Mouse (Mus musculus): ENCODE measurements around the gene Gm21954. TPM values are rescaled to one million over a fixed set of nuclear protein-coding genes. Genes with fewer than 3 reads are reported as not detected.
A peak's percentile ranks its signal among the peaks of the same experiment; 100 is the strongest.

Gene Gm21954
- total RNA-seq, 2 experiments from 2014 or later = not detected

- no peak for DNase-seq
- Histone ChIP-seq H3K4me3 (no peak overlapping the region), H3K27ac (no peak overlapping the region)
- intact Hi-C loops (cut with DNase I) = loop anchor here (10.0 kb wide), 1 partner anchor 1713 kb away; no protein-coding TSS in a partner anchor
- TF ChIP-seq CTCF (IDR thresholded peaks at IDR 0.05) = no peak
Observed at GRCm38 (mm10) chr3:55492021-55492420, 20.0 kb upstream of the Gm21954 start.

GRCm38 (mm10) chr3:55489231-55489990, 17.4 kb upstream of the Gm21954 start:
- intact Hi-C loops (cut with DNase I) = no loop called here
- TF ChIP-seq CTCF (IDR thresholded peaks at IDR 0.05) = no peak
- no peak overlapping the region for H3K27ac ChIP-seq
- DNase-seq = no peak
- H3K4me3 ChIP-seq = no peak overlapping the region

GRCm38 (mm10) chr3:55483328-55483727, 11.3 kb upstream of the Gm21954 start:
- intact Hi-C loops (cut with DNase I) = no loop called here
- no peak for DNase-seq

GRCm38 (mm10) chr3:55481140-55481539, 9.1 kb upstream of the Gm21954 start:
- intact Hi-C loops (cut with DNase I) = no loop called here
- no peak for DNase-seq

More at GRCm38 (mm10) chr3:55483328-55483727, 11.3 kb upstream of the Gm21954 start:
- Histone ChIP-seq H3K27ac (no peak overlapping the region), H3K4me3 (no peak overlapping the region)
- TF ChIP-seq CTCF (IDR thresholded peaks at IDR 0.05) = no peak

GRCm38 (mm10) chr3:55479306-55479705, 7.3 kb upstream of the Gm21954 start:
- Histone ChIP-seq H3K27ac (no peak overlapping the region), H3K4me3 (no peak overlapping the region)
- intact Hi-C loops (cut with DNase I) = no loop called here
- DNase-seq = no peak
- TF ChIP-seq CTCF (IDR thresholded peaks at IDR 0.05) = no peak

More at GRCm38 (mm10) chr3:55481140-55481539, 9.1 kb upstream of the Gm21954 start:
- no peak overlapping the region for H3K4me3 ChIP-seq
- no peak for TF ChIP-seq CTCF (IDR thresholded peaks at IDR 0.05)
- no peak overlapping the region for H3K27ac ChIP-seq

GRCm38 (mm10) chr3:55476694-55477093, 4.7 kb upstream of the Gm21954 start:
- H3K27ac ChIP-seq = no peak overlapping the region
- no peak for DNase-seq
- TF ChIP-seq CTCF (IDR thresholded peaks at IDR 0.05) = no peak
- intact Hi-C loops (cut with DNase I) = no loop called here
- no peak overlapping the region for H3K4me3 ChIP-seq

GRCm38 (mm10) chr3:55473146-55473545, 1.1 kb upstream of the Gm21954 start:
- intact Hi-C loops (cut with DNase I) = no loop called here
- no peak for TF ChIP-seq CTCF (IDR thresholded peaks at IDR 0.05)
- DNase-seq = no peak
- Histone ChIP-seq H3K27ac (no peak overlapping the region), H3K4me3 (no peak overlapping the region)

GRCm38 (mm10) chr3:55466348-55466747, 5.7 kb downstream of the Gm21954 start:
- Histone ChIP-seq H3K27ac (no peak overlapping the region), H3K4me3 (peak overlapping the region; percentile 43)
- TF ChIP-seq CTCF (IDR thresholded peaks at IDR 0.05) = 0 out of 2 replicates have a peak, but pooled peaks have one; percentile 4
- DNase-seq = no peak
- intact Hi-C loops (cut with DNase I) = loop anchor here (10.0 kb wide), 1 partner anchor 92 kb away; no protein-coding TSS in a partner anchor

- no peak overlapping the region for H3K27ac ChIP-seq
- no peak for DNase-seq
- peak overlapping the region; percentile 43 for H3K4me3 ChIP-seq
- intact Hi-C loops (cut with DNase I) = loop anchor here (10.0 kb wide), 1 partner anchor 91 kb away; no protein-coding TSS in a partner anchor
- no peak for TF ChIP-seq CTCF (IDR thresholded peaks at IDR 0.05)
Observed at GRCm38 (mm10) chr3:55465785-55466184, 6.2 kb downstream of the Gm21954 start.

GRCm38 (mm10) chr3:55464226-55464625, 7.8 kb downstream of the Gm21954 start:
- no peak overlapping the region for H3K4me3 ChIP-seq
- no peak for DNase-seq
- intact Hi-C loops (cut with DNase I) = loop anchor here (10.0 kb wide), 1 partner anchor 89 kb away; no protein-coding TSS in a partner anchor
- no peak for TF ChIP-seq CTCF (IDR thresholded peaks at IDR 0.05)
- no peak overlapping the region for H3K27ac ChIP-seq

- intact Hi-C loops (cut with DNase I) = loop anchor here (10.0 kb wide), 1 partner anchor 88 kb away; no protein-coding TSS in a partner anchor
- Histone ChIP-seq H3K27ac (no peak overlapping the region), H3K4me3 (no peak overlapping the region)
- no peak for DNase-seq
- TF ChIP-seq CTCF (IDR thresholded peaks at IDR 0.05) = no peak
Observed at GRCm38 (mm10) chr3:55462904-55463668, 8.9 kb downstream of the Gm21954 start.

GRCm38 (mm10) chr3:55461685-55462655, 10.0 kb downstream of the Gm21954 start:
- no peak for TF ChIP-seq CTCF (IDR thresholded peaks at IDR 0.05)
- Histone ChIP-seq H3K4me3 (peak overlapping the region; percentile 51), H3K27ac (no peak overlapping the region)
- intact Hi-C loops (cut with DNase I) = loop anchor here (10.0 kb wide), 1 partner anchor 87 kb away; no protein-coding TSS in a partner anchor
- DNase-seq = peak; percentile 23
